Mouse (Mus musculus): ENCODE results near the gene Grm4.

GRCm38 (mm10) chr17:27441778-27442177 is 79.4 kb downstream of the Grm4 start:
- no peak for TF ChIP-seq CTCF (IDR thresholded peaks at IDR 0.05; ENCODE audit: extremely low read depth, insufficient read depth, low read length)
- TF ChIP-seq POLR2A (IDR thresholded peaks at IDR 0.05; ENCODE audit: extremely low read depth, insufficient read depth, low read length): no peak
